Mouse (Mus musculus) CH12.LX (cell line): ENCODE measurements around the gene Rnf26. TPM values are rescaled to one million over a fixed set of nuclear protein-coding genes. Genes with fewer than 3 reads are reported as not detected.

Source experiments
- DNase-seq: peaks from one replicate; pipeline ENCODE4 v3.0.0-alpha.2; 2013; ENCODE audit errors: extremely low read depth
- H3K27ac ChIP-seq: 2 replicates; pipeline ENCODE4 v1.5.1; 2012; ENCODE audit warnings: low read depth, mild to moderate bottlenecking, control low read depth, moderate library complexity; ENCODE audit not compliant: insufficient read depth
- H3K27me3 ChIP-seq: replicated peaks from 2 replicates; pipeline ENCODE3; 2012; ENCODE audit warnings: inconsistent platforms
- H3K36me3 ChIP-seq, 2 experiments: replicated peaks in 1 of 2; 2 replicates each; pipeline versions ENCODE3 to v1.6.1; 2012; ENCODE audit warnings: inconsistent platforms in 1 of 2, low read length in 1 of 2, mild to moderate bottlenecking in 1 of 2, mixed read lengths in 1 of 2, moderate library complexity in 1 of 2; ENCODE audit not compliant: control insufficient read depth in 1 of 2, insufficient read depth in 1 of 2
- H3K4me1 ChIP-seq, 2 experiments: 2 replicates each; pipeline ENCODE4 v1.6.1; 2012; ENCODE audit warnings: inconsistent platforms in 1 of 2, moderate library complexity in 1 of 2; ENCODE audit not compliant: insufficient read depth in 2 of 2, control insufficient read depth in 1 of 2
- H3K4me2 ChIP-seq: 2 replicates; pipeline ENCODE4 v1.6.1; 2012; ENCODE audit warnings: low read depth, mild to moderate bottlenecking, control low read depth; ENCODE audit not compliant: poor library complexity, insufficient read depth, severe bottlenecking
- H3K4me3 ChIP-seq, 3 experiments: fragments of 150-350 bp in 1 of 3; sonication (generic) in 1 of 3; replicated peaks in 1 of 3; 2 replicates each; pipeline versions ENCODE3 to v1.5.1; 2011 to 2012; ENCODE audit warnings: low read depth in 2 of 3, low read length in 2 of 3, mild to moderate bottlenecking in 2 of 3, moderate library complexity in 2 of 3, control low read depth in 1 of 3, improper control_type of control experiment in 1 of 3, inconsistent platforms in 1 of 3, mixed read lengths in 1 of 3; ENCODE audit not compliant: poor library complexity in 1 of 3
- H3K79me2 ChIP-seq: replicated peaks from 2 replicates; pipeline ENCODE4 v1.6.1; 2012; ENCODE audit warnings: mild to moderate bottlenecking, moderate library complexity; ENCODE audit not compliant: control insufficient read depth, poor library complexity, insufficient read depth, severe bottlenecking; ENCODE audit errors: extremely low read depth
- H3K9ac ChIP-seq: 2 replicates; pipeline ENCODE4 v1.6.1; 2012; ENCODE audit warnings: low read depth, mild to moderate bottlenecking, control low read depth, moderate library complexity; ENCODE audit not compliant: insufficient read depth
- H3K9me3 ChIP-seq: replicated peaks from 2 replicates; pipeline ENCODE3; 2012; ENCODE audit warnings: low read length, inconsistent platforms, mixed read lengths
- EP300 ChIP-seq: IDR thresholded peaks from 2 replicates; pipeline ENCODE4 v1.6.1; 2011; ENCODE audit warnings: low read length, improper control_type of control experiment
- ETS1 ChIP-seq: conservative IDR thresholded peaks from 2 replicates; pipeline ENCODE4 v1.6.1; 2012; ENCODE audit warnings: low read depth, mild to moderate bottlenecking, inconsistent platforms, low read length, improper control_type of control experiment, moderate library complexity
- IRF4 ChIP-seq: IDR thresholded peaks from 2 replicates; pipeline ENCODE4 v1.6.1; 2014; ENCODE audit warnings: low read depth, mild to moderate bottlenecking, inconsistent platforms, low read length, improper control_type of control experiment
- MAX ChIP-seq: IDR thresholded peaks from 2 replicates; pipeline ENCODE4 v1.6.1; 2011; ENCODE audit warnings: low read length, improper control_type of control experiment
- POLR2A ChIP-seq: IDR thresholded peaks from 2 replicates; pipeline ENCODE4 v1.6.1; 2011; ENCODE audit warnings: low read depth, mild to moderate bottlenecking, improper control_type of control experiment, low read length
- SIN3A ChIP-seq: IDR thresholded peaks from 2 replicates; pipeline ENCODE4 v1.6.1; 2012; ENCODE audit warnings: low read length, improper control_type of control experiment, inconsistent platforms
- TBP ChIP-seq: conservative IDR thresholded peaks from 2 replicates; pipeline ENCODE4 v1.6.1; 2011; ENCODE audit warnings: low read depth, low read length, improper control_type of control experiment
- TCF12 ChIP-seq: IDR thresholded peaks from 2 replicates; pipeline ENCODE4 v1.6.1; 2014; ENCODE audit warnings: low read depth, mild to moderate bottlenecking, inconsistent platforms, low read length, improper control_type of control experiment
- ZNF384 ChIP-seq: IDR thresholded peaks from 2 replicates; pipeline ENCODE4 v1.6.1; 2012; ENCODE audit warnings: low read depth, low read length, improper control_type of control experiment, inconsistent platforms
- dilution Hi-C: fragments of 300-500 bp; cut with MboI; formaldehyde crosslinking; loops from 2 replicates; pipeline ENCODE4 v1.14.3; 2020; ENCODE audit warnings: low sequenced_read_pairs; ENCODE audit not compliant: extremely low pct_unique_long_range_greater_than_20kb, extremely low pct_ligation_motif_present
- in situ Hi-C: fragments of 300-500 bp; cut with MboI; formaldehyde crosslinking; loops from 3 replicates; pipeline ENCODE4 v1.14.3; 2019; ENCODE audit warnings: low sequenced_read_pairs, low pct_ligation_motif_present, low pct_unique_long_range_greater_than_20kb, mixed read lengths
- polyA plus RNA-seq: library from polyadenylated mRNA; unstranded; fragments of >175 nt; gene quantifications from 2 replicates; pipeline ENCODE4 v1.2.1, GENCODE M21; 2012; ENCODE audit warnings: low read depth; ENCODE audit not compliant: insufficient read length
- total RNA-seq, 2 experiments: library from RNA; depleted of rRNA; stranded (reverse); fragments of 300-350 nt in 1 of 2; fragments of >200 nt in 1 of 2; gene quantifications; 2 replicates each; pipeline ENCODE4 v1.2.3; 2012 to 2014

Rnf26 gene
- total and polyA plus RNA-seq, 3 experiments: 11.7 to 40.0 (median 15.3) TPM

GRCm38 (mm10) chr9:44045884-44046272 is 67.4 kb downstream of the Rnf26 start:
- Histone ChIP-seq H3K79me2 (no peaks in the 10 kb centered on the region), H3K36me3 (no peaks in the 10 kb centered on the region), H3K9me3 (no peaks in the 10 kb centered on the region), H3K27ac (no peak overlapping the region), H3K4me3 (no peak overlapping the region), H3K4me2 (no peak overlapping the region), H3K9ac (no peak overlapping the region), H3K4me1 (no peaks in the 10 kb centered on the region), H3K27me3 (peaks cover 83% of the 10 kb centered on the region)
- dilution Hi-C loops (no loop called here), in situ Hi-C loops (loop anchor here (5.0 kb wide), 1 partner anchor 49 kb away; no protein-coding TSS in a partner anchor)
- no peak for DNase-seq
- no peak for TF ChIP-seq POLR2A
- TF ChIP-seq TCF12: no peak
- no peak for TF ChIP-seq TBP
- no peak for TF ChIP-seq EP300
- no peak for TF ChIP-seq ZNF384
- no peak for TF ChIP-seq IRF4
- TF ChIP-seq SIN3A: no peak
- TF ChIP-seq ETS1: no peak
- TF ChIP-seq MAX: no peak

Other genes with a start within 250 kb of the Rnf26 start
- gene Thy1, start 70.1 kb downstream of the Rnf26 start, total RNA-seq (2012; rRNA removed): not detected in 2 replicates
- not detected in 2 replicates for gene Thy1, start 70.1 kb downstream of the Rnf26 start, total RNA-seq (2014; rRNA removed)
- gene Thy1, start 70.1 kb downstream of the Rnf26 start, polyA plus RNA-seq: not detected in 2 replicates
- 1.3 and 2.2 TPM in 2 replicates for gene Usp2, start 46.5 kb downstream of the Rnf26 start, total RNA-seq (2012; rRNA removed)
- 1.6 and 2.3 TPM in 2 replicates for gene Usp2, start 46.5 kb downstream of the Rnf26 start, total RNA-seq (2014; rRNA removed)
- gene Usp2, start 46.5 kb downstream of the Rnf26 start, polyA plus RNA-seq: 1.7 and 2.1 TPM in 2 replicates
- gene Mfrp, start 11.8 kb downstream of the Rnf26 start, total RNA-seq (2012; rRNA removed): 0.04 TPM in 1 of 2 replicates, not detected in the other
- gene Mfrp, start 11.8 kb downstream of the Rnf26 start, total RNA-seq (2014; rRNA removed): not detected in 2 replicates
- not detected in 2 replicates for gene Mfrp, start 11.8 kb downstream of the Rnf26 start, polyA plus RNA-seq
- gene C1qtnf5, start 6.3 kb downstream of the Rnf26 start, total RNA-seq (2012; rRNA removed): not detected in 2 replicates
- gene C1qtnf5, start 6.3 kb downstream of the Rnf26 start, total RNA-seq (2014; rRNA removed): not detected in 2 replicates
- not detected in 2 replicates for gene C1qtnf5, start 6.3 kb downstream of the Rnf26 start, polyA plus RNA-seq
- not detected in 2 replicates for gene Gm49380, start within 50 bp of the Rnf26 start, total RNA-seq (2012; rRNA removed)
- gene Gm49380, start within 50 bp of the Rnf26 start, total RNA-seq (2014; rRNA removed): not detected in 2 replicates
- not detected in 2 replicates for gene Gm49380, start within 50 bp of the Rnf26 start, polyA plus RNA-seq
- gene Mcam, start 21.0 kb upstream of the Rnf26 start, total RNA-seq (2012; rRNA removed): 0.98 and 1.1 TPM in 2 replicates
- 0.56 and 0.73 TPM in 2 replicates for gene Mcam, start 21.0 kb upstream of the Rnf26 start, total RNA-seq (2014; rRNA removed)
- 0.40 and 0.57 TPM in 2 replicates for gene Mcam, start 21.0 kb upstream of the Rnf26 start, polyA plus RNA-seq
- gene Cbl, start 120.5 kb upstream of the Rnf26 start, total RNA-seq (2012; rRNA removed): 11.9 and 13.4 TPM in 2 replicates
- gene Cbl, start 120.5 kb upstream of the Rnf26 start, total RNA-seq (2014; rRNA removed): 6.5 and 8.3 TPM in 2 replicates
- 27.1 and 39.0 TPM in 2 replicates for gene Cbl, start 120.5 kb upstream of the Rnf26 start, polyA plus RNA-seq
- gene Ccdc153, start 127.2 kb upstream of the Rnf26 start, total RNA-seq (2012; rRNA removed): not detected in 2 replicates
- not detected in 2 replicates for gene Ccdc153, start 127.2 kb upstream of the Rnf26 start, total RNA-seq (2014; rRNA removed)
- gene Ccdc153, start 127.2 kb upstream of the Rnf26 start, polyA plus RNA-seq: not detected in 2 replicates
- 0.13 TPM in 1 of 2 replicates, not detected in the other for gene Pdzd3, start 138.0 kb upstream of the Rnf26 start, total RNA-seq (2012; rRNA removed)
- 0.09 TPM in 1 of 2 replicates, not detected in the other for gene Pdzd3, start 138.0 kb upstream of the Rnf26 start, total RNA-seq (2014; rRNA removed)
- 0.21 and 0.26 TPM in 2 replicates for gene Pdzd3, start 138.0 kb upstream of the Rnf26 start, polyA plus RNA-seq
- 8.8 and 10.9 TPM in 2 replicates for gene Nlrx1, start 155.1 kb upstream of the Rnf26 start, total RNA-seq (2012; rRNA removed)
- 8.0 and 8.8 TPM in 2 replicates for gene Nlrx1, start 155.1 kb upstream of the Rnf26 start, total RNA-seq (2014; rRNA removed)
- 12.6 and 15.4 TPM in 2 replicates for gene Nlrx1, start 155.1 kb upstream of the Rnf26 start, polyA plus RNA-seq
- gene Abcg4, start 175.1 kb upstream of the Rnf26 start, total RNA-seq (2012; rRNA removed): 0.38 and 0.72 TPM in 2 replicates
- gene Abcg4, start 175.1 kb upstream of the Rnf26 start, total RNA-seq (2014; rRNA removed): 0.23 TPM in 2 replicates
- 0.82 and 1.1 TPM in 2 replicates for gene Abcg4, start 175.1 kb upstream of the Rnf26 start, polyA plus RNA-seq
- gene Hinfp, start 192.2 kb upstream of the Rnf26 start, total RNA-seq (2012; rRNA removed): 16.5 and 16.6 TPM in 2 replicates
- gene Hinfp, start 192.2 kb upstream of the Rnf26 start, total RNA-seq (2014; rRNA removed): 13.6 and 14.0 TPM in 2 replicates
- 18.9 and 22.3 TPM in 2 replicates for gene Hinfp, start 192.2 kb upstream of the Rnf26 start, polyA plus RNA-seq
- 7.2 TPM in 2 replicates for gene C2cd2l, start 206.8 kb upstream of the Rnf26 start, total RNA-seq (2012; rRNA removed)
- 2.5 and 2.9 TPM in 2 replicates for gene C2cd2l, start 206.8 kb upstream of the Rnf26 start, total RNA-seq (2014; rRNA removed)
- 7.3 and 8.6 TPM in 2 replicates for gene C2cd2l, start 206.8 kb upstream of the Rnf26 start, polyA plus RNA-seq
- gene Dpagt1, start 212.5 kb upstream of the Rnf26 start, total RNA-seq (2012; rRNA removed): 15.8 and 16.2 TPM in 2 replicates
- gene Dpagt1, start 212.5 kb upstream of the Rnf26 start, total RNA-seq (2014; rRNA removed): 6.4 and 8.5 TPM in 2 replicates
- gene Dpagt1, start 212.5 kb upstream of the Rnf26 start, polyA plus RNA-seq: 31.5 and 41.7 TPM in 2 replicates
- 488 and 589 TPM in 2 replicates for gene H2afx, start 221.2 kb upstream of the Rnf26 start, total RNA-seq (2012; rRNA removed)
- 32.5 and 36.3 TPM in 2 replicates for gene H2afx, start 221.2 kb upstream of the Rnf26 start, total RNA-seq (2014; rRNA removed)
- gene H2afx, start 221.2 kb upstream of the Rnf26 start, polyA plus RNA-seq: 39.5 and 56.6 TPM in 2 replicates
- gene Hmbs, start 230.7 kb upstream of the Rnf26 start, total RNA-seq (2012; rRNA removed): 74.0 and 80.9 TPM in 2 replicates
- gene Hmbs, start 230.7 kb upstream of the Rnf26 start, total RNA-seq (2014; rRNA removed): 73.7 and 75.2 TPM in 2 replicates
- 65.0 and 65.1 TPM in 2 replicates for gene Hmbs, start 230.7 kb upstream of the Rnf26 start, polyA plus RNA-seq
- gene Vps11, start 248.2 kb upstream of the Rnf26 start, total RNA-seq (2012; rRNA removed): 21.4 and 22.1 TPM in 2 replicates
- 16.1 and 17.4 TPM in 2 replicates for gene Vps11, start 248.2 kb upstream of the Rnf26 start, total RNA-seq (2014; rRNA removed)
- 23.2 and 24.8 TPM in 2 replicates for gene Vps11, start 248.2 kb upstream of the Rnf26 start, polyA plus RNA-seq